9 mouse cellular contexts compared by ENCODE assay signal in the genomic region with DNA sequence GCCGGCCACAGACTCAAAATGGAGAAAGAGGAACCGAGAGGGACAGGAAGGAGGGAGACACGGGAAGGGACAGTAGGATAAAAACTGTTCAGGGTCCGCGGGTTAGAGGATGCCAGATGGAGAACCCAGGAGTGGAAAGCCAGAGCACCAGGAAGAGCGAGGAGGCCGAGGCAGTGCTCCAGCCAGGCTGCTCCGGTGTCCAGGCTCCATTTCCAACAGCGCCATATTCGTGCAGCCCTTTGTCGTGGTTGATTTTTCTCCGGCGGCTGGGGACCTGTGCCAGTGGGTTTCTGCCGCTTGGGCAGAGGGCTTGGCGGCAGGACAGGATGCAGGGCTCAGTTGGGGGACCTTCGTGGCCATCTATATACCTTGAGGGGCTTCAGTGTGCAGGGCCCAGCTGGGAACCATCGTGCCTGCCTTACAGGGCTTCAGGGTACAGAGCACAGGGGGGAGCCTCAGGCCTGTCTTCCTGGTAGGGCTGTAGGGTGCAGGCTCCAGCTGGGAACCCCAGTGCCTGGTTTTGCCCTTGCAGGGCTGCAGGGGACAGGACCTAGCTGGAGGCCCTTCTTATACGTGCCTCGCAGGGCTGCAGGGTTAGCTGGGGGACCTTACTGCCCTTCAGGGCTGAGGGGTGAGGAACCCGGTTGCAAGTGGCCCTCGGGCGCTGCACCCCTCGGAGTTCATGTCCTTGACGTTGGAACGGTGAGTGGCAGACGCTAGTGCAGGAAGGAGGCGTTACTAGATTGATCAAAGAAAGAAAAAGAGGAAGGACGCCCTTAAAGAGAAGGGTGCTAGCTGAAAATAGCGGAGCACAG.
A peak's percentile ranks its signal among the peaks of the same experiment; 100 is the strongest.
DNase-seq lines count a peak whose midpoint lies in the region; ATAC-seq and TF ChIP-seq lines count a peak whose summit lies in the region.
"Had no signal": no experiment of that assay in that cellular context is flagged by ENCODE, and none has a peak within 500 bp of the region (broad histone marks: within the 10 kb centered on the region; RNA-seq: fewer than 3 reads in every experiment).

No protein-coding gene starts in this region.

- H3ac ChIP-seq in myocyte (ENCODE audit: control insufficient read depth, insufficient read length), result no peak overlapping the region

- TF ChIP-seq EP300 in stomach, postnatal 0 days (optimal IDR thresholded peaks at IDR 0.05), result no peak

- peak overlapping the region; percentile 94 for H3K4me2 ChIP-seq in heart, embryonic 14.5 days (ENCODE audit: low read length)
- H3K4me2 ChIP-seq in kidney, embryonic 16.5 days (replicated peaks; ENCODE audit: low read depth, low read length), result peak overlapping the region; percentile 91
- peak overlapping the region; percentile 75 for H3K4me2 ChIP-seq in liver, embryonic 12.5 days
- peak overlapping the region; percentile 55 for H3K4me2 ChIP-seq in myocyte (ENCODE audit: low read depth)
- peak overlapping the region; percentile 82 for H3K4me2 ChIP-seq in stomach, postnatal 0 days (replicated peaks; ENCODE audit: low read depth)

- H3K4me3 ChIP-seq in heart, embryonic 14.5 days (ENCODE audit: control insufficient read depth in 1 of 2, insufficient read depth in 1 of 2, low read depth in 1 of 2, low read length in 2 of 2), result peak overlapping the region; percentile 39 to 53
- H3K4me3 ChIP-seq in kidney, embryonic 16.5 days (ENCODE audit: low read length), result peak overlapping the region; percentile 54
- H3K4me3 ChIP-seq in liver, embryonic 12.5 days, result peak overlapping the region; percentile 50
- no peak overlapping the region for H3K4me3 ChIP-seq in myocyte
- peak overlapping the region; percentile 49 for H3K4me3 ChIP-seq in stomach, postnatal 0 days (ENCODE audit: low read depth, low read length)

- ATAC-seq in erythroblast, adult 5-6 weeks (replicated peaks; ENCODE audit: low FRiP score, poor library complexity, severe bottlenecking), result 0 out of 2 replicates have a peak, but pooled peaks have one; percentile 43
- ATAC-seq in heart, embryonic 14.5 days (ENCODE audit: insufficient number of reproducible peaks, insufficient read depth, low FRiP score, low read depth), result peak; percentile 64
- peak; percentile 90 for ATAC-seq in kidney, embryonic 16.5 days (ENCODE audit: low FRiP score, low TSS enrichment)
- peak; percentile 63 for ATAC-seq in liver, embryonic 12.5 days
- peak; percentile 87 for ATAC-seq in stomach, postnatal 0 days (ENCODE audit: low FRiP score, low TSS enrichment)
- ATAC-seq: Patski had no signal

- TF ChIP-seq CTCF in stomach, postnatal 0 days (IDR thresholded peaks at IDR 0.05; ENCODE audit: low read depth), result no peak

- DNase-seq in urinary bladder, adult 18-20 months (ENCODE audit: low spot score in 2 of 2), result peak; percentile 1 to 40
- no peak for DNase-seq in urinary bladder, postnatal 10 days (ENCODE audit: low spot score)
- DNase-seq in stomach, postnatal 0 days (ENCODE audit: low spot score), result peak; percentile 52

- no peaks in the 10 kb centered on the region for H3K79me2 ChIP-seq in myocyte (ENCODE audit: control insufficient read depth, insufficient read depth)

- H3K27ac ChIP-seq in heart, embryonic 14.5 days (replicated peaks in 1 of 2; ENCODE audit: control insufficient read depth in 1 of 2, insufficient read depth in 1 of 2, low read depth in 2 of 2, low read length in 2 of 2), result no peak overlapping the region
- H3K27ac ChIP-seq in kidney, embryonic 16.5 days (ENCODE audit: low read length), result no peak overlapping the region
- H3K27ac ChIP-seq in liver, embryonic 12.5 days, result no peak overlapping the region
- no peak overlapping the region for H3K27ac ChIP-seq in stomach, postnatal 0 days (replicated peaks)

- no peaks in the 10 kb centered on the region for H3K36me3 ChIP-seq in heart, embryonic 14.5 days (ENCODE audit: control insufficient read depth, insufficient read depth, low read length)
- no peaks in the 10 kb centered on the region for H3K36me3 ChIP-seq in kidney, embryonic 16.5 days (ENCODE audit: insufficient read depth, low read length)
- H3K36me3 ChIP-seq in liver, embryonic 12.5 days, result no peaks in the 10 kb centered on the region
- no peaks in the 10 kb centered on the region for H3K36me3 ChIP-seq in myocyte (ENCODE audit: control insufficient read depth, insufficient read depth)
- H3K36me3 ChIP-seq in stomach, postnatal 0 days (ENCODE audit: control insufficient read depth, insufficient read depth, low read length), result no peaks in the 10 kb centered on the region

- peaks cover 7 to 10% of the 10 kb centered on the region in 2 experiments; a peak in 3 of 4 replicates for H3K4me1 ChIP-seq in heart, embryonic 14.5 days (ENCODE audit: control insufficient read depth in 2 of 2, insufficient read depth in 2 of 2, low read length in 2 of 2)
- peaks cover 24% of the 10 kb centered on the region for H3K4me1 ChIP-seq in kidney, embryonic 16.5 days (ENCODE audit: insufficient read depth, low read length)
- peaks cover 16% of the 10 kb centered on the region for H3K4me1 ChIP-seq in liver, embryonic 12.5 days
- no peaks in the 10 kb centered on the region; the same call in 1 of the 2 replicates for H3K4me1 ChIP-seq in stomach, postnatal 0 days (replicated peaks; ENCODE audit: control insufficient read depth, insufficient read depth)

- H3K27me3 ChIP-seq in heart, embryonic 14.5 days (ENCODE audit: control insufficient read depth, insufficient read depth, low read length), result peaks cover 53% of the 10 kb centered on the region
- peaks cover 44% of the 10 kb centered on the region for H3K27me3 ChIP-seq in kidney, embryonic 16.5 days (ENCODE audit: insufficient read depth, low read length)
- peaks cover 46% of the 10 kb centered on the region for H3K27me3 ChIP-seq in liver, embryonic 12.5 days (replicated peaks)
- H3K27me3 ChIP-seq in myocyte (ENCODE audit: control insufficient read depth, insufficient read depth, insufficient read length), result peaks cover 22% of the 10 kb centered on the region
- H3K27me3 ChIP-seq in stomach, postnatal 0 days (ENCODE audit: control insufficient read depth, insufficient read depth, low read length), result no peaks in the 10 kb centered on the region; the same call in 1 of the 2 replicates

- no peak for TF ChIP-seq POLR2A in myocyte (IDR thresholded peaks at IDR 0.05; ENCODE audit: insufficient read length, low read depth)

- WGBS in heart, embryonic 14.5 days, result under 1% methylated on average over 29 of the region's 29 CpGs
- WGBS in kidney, embryonic 16.5 days, result under 1% methylated on average over 29 of the region's 29 CpGs
- 2% methylated on average over 29 of the region's 29 CpGs for WGBS in liver, embryonic 12.5 days (ENCODE audit: insufficient replicate concordance)
- WGBS in stomach, postnatal 0 days, result 3% methylated on average over 29 of the region's 29 CpGs

- no peaks in the 10 kb centered on the region for H3K9me3 ChIP-seq in heart, embryonic 14.5 days (ENCODE audit: control insufficient read depth, low read length)
- H3K9me3 ChIP-seq in kidney, embryonic 16.5 days (ENCODE audit: low read length), result no peaks in the 10 kb centered on the region
- H3K9me3 ChIP-seq in liver, embryonic 12.5 days (replicated peaks), result no peaks in the 10 kb centered on the region
- no peaks in the 10 kb centered on the region for H3K9me3 ChIP-seq in stomach, postnatal 0 days (ENCODE audit: control insufficient read depth, low read length)

- H3K9ac ChIP-seq in heart, embryonic 14.5 days (ENCODE audit: low read length), result peak overlapping the region; percentile 70
- H3K9ac ChIP-seq in kidney, embryonic 16.5 days (replicated peaks; ENCODE audit: low read length), result peak overlapping the region; percentile 65
- peak overlapping the region; percentile 34 for H3K9ac ChIP-seq in liver, embryonic 12.5 days
- H3K9ac ChIP-seq in stomach, postnatal 0 days (ENCODE audit: low read length), result peak overlapping the region; percentile 53

TF ChIP-seq in myocyte, 11 proteins besides CTCF, POLR2A, EP300 and RAD21:
- TF ChIP-seq MYOD1 (IDR thresholded peaks at IDR 0.05; ENCODE audit: control insufficient read depth in 1 of 3, insufficient read length in 2 of 3, low read depth in 2 of 3), result no peak
- TF ChIP-seq REST (IDR thresholded peaks at IDR 0.05; ENCODE audit: insufficient read depth, insufficient read length), result no peak
- no peak for TF ChIP-seq USF1 (IDR thresholded peaks at IDR 0.05; ENCODE audit: low read depth)
- no peak for TF ChIP-seq MAX (IDR thresholded peaks at IDR 0.05; ENCODE audit: low read depth)
- TF ChIP-seq TCF3 (IDR thresholded peaks at IDR 0.05; ENCODE audit: insufficient read length, low read depth), result no peak
- no peak for TF ChIP-seq CEBPB (IDR thresholded peaks at IDR 0.05; ENCODE audit: insufficient read depth, poor library complexity, severe bottlenecking)
- TF ChIP-seq POLR2AphosphoS2 (IDR thresholded peaks at IDR 0.05; ENCODE audit: insufficient read length, low read depth), result no peak
- no peak for TF ChIP-seq E2F4 (IDR thresholded peaks at IDR 0.05; ENCODE audit: insufficient read depth)
